Mouse (Mus musculus): ENCODE data around the gene Cd244a. TPM values are rescaled to one million over a fixed set of nuclear protein-coding genes. Genes with fewer than 3 reads are reported as not detected.

The Cd244a gene
- total RNA-seq, 1 experiment from 2014 or later = 239 TPM

DNA sequence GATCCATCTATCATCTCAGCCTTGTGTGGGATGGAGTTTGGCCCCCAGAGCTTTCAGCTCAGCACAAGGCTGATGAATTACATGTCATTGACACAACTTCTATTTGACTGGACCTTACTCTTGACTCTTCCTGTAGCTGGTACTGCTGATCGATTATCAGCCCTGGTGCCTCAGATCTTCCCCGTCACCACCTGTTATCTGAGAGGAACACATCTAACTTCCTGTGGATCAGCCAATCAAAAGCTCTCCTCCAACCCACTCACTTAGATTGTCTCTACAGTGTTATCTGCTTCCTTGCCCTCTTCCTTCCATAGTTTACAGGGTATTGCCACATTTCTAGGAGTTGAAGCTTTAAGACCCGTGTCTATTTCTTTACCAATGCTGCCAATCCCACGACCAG, 6.9 kb downstream of the Cd244a start:
- ATAC-seq (replicated peaks; ENCODE audit: insufficient number of reproducible peaks, low FRiP score, low TSS enrichment, poor library complexity, severe bottlenecking) = no peak

DNA sequence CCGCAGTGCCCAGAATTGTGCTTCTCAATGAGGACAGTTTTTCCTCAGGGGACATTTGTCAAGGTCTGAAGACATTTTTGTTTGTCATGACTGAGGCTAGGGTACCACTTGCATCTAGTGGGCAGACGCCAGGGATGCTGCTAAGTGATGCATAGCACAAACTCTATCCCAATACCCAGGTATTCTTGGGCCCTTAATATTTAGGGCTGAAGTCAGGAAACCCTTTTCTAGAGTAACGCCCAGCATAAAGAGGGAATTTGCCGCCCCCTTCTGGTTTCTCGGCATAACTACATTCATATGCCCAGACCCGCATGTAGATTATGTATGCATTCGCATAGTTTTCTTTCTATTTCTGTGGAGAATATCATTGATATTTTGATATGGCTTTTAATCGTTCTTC, 7.8 kb downstream of the Cd244a start:
- ATAC-seq (replicated peaks; ENCODE audit: insufficient number of reproducible peaks, low FRiP score, low TSS enrichment, poor library complexity, severe bottlenecking) = peak; percentile 37; the same call in 1 of the 2 replicates

DNA sequence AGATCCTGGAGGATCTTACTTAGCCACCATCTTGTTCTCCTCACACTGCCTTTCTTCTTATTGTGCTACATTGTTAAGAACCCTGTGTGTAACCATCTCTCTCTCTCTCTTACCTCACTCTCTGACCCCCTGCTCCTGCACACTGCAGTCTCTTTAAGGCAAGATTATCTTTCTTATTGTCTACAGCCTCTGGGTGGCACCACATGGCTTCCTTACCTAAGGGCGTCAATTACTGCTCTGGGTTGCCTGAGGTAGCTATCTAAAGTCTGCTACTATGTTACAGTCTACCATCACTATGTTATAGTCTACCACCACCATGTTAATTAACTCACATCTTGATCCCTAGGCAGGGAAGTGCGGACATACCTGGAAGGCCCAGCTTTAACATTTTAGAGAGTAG, 9.4 kb downstream of the Cd244a start:
- no peak for ATAC-seq (replicated peaks; ENCODE audit: insufficient number of reproducible peaks, low FRiP score, low TSS enrichment, poor library complexity, severe bottlenecking)

DNA sequence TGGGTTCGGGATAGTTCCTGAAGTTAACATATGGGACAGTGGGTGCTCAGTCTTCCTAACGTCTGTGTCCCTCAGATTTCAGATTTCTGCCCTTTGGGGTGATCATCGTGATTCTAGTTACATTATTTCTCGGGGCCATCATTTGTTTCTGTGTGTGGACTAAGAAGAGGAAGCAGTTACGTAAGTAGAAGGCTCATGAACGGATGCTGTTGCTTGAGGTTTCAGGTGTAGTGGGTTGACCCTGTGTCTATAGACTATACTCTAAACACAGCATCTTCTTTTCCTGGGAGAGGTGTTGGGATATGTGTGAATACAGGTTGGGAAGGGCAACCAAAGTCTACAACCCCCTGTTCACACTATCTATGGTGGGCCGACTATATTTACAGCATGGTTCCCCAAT, 18.2 kb downstream of the Cd244a start:
- no peak for ATAC-seq (replicated peaks; ENCODE audit: insufficient number of reproducible peaks, low FRiP score, low TSS enrichment, poor library complexity, severe bottlenecking)

DNA sequence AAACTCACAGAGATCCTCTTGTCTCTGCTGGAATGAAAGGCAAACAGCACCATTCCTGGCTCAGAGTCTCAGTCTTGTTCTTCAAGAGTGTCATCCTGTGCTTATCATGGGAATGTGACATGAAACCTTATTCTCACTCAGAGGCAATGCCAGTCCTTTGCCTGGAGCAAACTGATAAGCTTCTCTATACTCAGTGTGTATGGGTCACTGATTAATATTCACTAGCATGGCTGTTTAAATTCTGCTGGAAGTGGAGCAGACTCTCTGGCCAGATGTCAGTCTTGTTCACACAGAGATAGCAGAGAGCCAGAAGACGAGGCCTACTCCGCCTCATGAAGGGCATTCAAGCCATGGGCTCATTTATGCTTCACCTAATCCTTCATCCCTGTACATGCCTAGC, 25.6 kb downstream of the Cd244a start:
- ATAC-seq (replicated peaks; ENCODE audit: insufficient number of reproducible peaks, low FRiP score, low TSS enrichment, poor library complexity, severe bottlenecking) = no peak

DNA sequence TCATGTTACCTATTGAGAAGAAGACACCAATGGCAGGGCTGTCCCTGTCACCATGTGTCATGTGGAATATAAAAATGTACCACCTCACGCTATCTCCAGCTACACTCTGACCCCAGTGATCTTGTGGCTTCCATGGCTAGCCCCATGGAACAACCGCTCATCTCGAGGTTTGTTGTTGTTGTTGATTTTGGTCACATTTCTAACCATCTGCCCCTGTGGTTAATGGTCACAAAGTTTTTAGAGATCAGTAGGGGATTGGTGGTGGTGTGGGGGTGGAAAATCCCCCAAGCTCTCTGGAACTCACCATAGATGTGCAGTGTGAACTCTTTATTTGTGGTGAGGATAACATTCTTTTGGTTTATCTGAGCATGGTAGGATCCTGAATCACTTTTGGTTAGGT, 45.7 kb downstream of the Cd244a start:
- ATAC-seq (replicated peaks; ENCODE audit: insufficient number of reproducible peaks, low FRiP score, low TSS enrichment, poor library complexity, severe bottlenecking) = no peak

DNA sequence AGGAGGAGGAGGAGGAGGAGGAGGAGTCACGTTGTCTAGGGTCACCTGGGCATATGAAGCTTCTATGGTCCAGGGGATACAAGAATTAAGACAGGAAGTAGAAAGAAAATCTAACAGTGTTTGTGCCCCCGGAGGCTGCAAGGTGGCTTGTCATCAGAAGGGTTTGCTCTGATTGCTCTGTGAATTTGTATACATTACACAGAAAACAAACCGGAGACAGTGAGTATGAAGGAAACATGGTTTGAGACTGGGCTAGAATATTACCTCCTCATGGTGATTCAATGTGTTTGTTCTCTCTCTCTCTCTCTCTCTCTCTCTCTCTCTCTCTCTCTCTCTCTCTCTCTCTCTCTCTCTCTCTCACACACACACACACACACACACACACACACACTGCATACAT, 47.7 kb downstream of the Cd244a start:
- no peak for ATAC-seq (replicated peaks; ENCODE audit: insufficient number of reproducible peaks, low FRiP score, low TSS enrichment, poor library complexity, severe bottlenecking)

DNA sequence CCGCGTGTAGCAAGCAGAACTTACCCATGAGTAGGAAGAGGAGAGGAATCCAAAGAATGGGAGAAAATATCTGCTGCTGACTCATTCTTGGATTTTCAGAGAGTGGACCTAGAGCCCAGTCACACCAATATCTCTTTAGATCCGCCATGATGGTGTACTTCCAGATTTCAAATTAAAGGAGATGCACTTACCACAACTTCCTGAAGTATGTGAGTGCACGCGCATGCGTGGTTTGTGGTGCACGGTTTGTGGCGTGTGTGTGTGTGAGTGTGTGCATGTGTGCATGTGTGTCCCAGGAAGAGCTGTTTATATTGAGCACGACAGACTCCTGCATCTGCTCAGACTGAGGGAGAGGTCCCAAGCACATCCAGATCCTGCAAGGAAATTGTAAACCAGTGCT, 48.2 kb downstream of the Cd244a start, which contains the start of gene Ly9:
TSS of gene Ly9 (minus strand) at position 235 of the 400 bp plus-strand sequence.
- peak; percentile 72 for ATAC-seq (replicated peaks; ENCODE audit: insufficient number of reproducible peaks, low FRiP score, low TSS enrichment, poor library complexity, severe bottlenecking)

DNA sequence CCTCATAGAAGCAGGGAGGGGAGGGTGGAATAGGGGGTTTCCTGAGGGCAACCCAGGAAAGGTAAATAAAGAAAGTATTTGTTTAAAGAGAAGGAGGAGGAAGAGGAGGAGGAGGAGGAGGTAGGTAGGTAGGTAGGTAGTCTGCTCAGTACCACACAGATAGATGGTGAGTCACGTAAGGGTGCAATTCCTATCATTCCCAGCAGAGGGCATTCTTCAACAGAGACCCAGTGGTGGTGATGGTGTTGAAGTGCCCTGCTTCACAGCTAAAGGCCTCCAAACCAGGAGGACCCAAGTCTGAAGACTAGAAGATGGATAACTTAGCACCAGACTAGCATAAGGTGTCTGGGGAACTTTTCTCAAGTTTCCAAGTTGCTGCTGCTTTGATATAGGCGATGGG, 51.0 kb downstream of the Cd244a start:
- peak; percentile 60; the same call in 1 of the 2 replicates for ATAC-seq (replicated peaks; ENCODE audit: insufficient number of reproducible peaks, low FRiP score, low TSS enrichment, poor library complexity, severe bottlenecking)

DNA sequence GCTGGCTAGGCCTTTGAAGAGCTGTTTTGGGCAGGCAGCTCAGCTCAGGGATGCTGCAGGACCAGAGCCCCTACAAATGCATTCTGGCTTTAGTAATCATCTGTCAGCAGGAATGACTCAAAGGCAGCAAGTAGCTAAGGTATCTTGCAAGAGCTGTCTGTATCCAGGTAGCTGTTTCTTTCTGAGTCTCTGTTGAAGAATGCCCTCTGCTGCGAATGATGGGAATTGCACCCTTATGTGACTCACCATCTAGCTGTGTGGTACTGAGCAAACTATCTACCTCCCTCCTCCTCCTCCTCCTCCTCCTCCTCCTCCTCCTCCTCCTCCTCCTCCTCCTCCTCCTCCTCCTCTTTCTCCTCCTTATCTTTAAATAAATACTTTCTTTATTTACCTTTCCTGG, 51.8 kb downstream of the Cd244a start:
- no peak for ATAC-seq (replicated peaks; ENCODE audit: insufficient number of reproducible peaks, low FRiP score, low TSS enrichment, poor library complexity, severe bottlenecking)

DNA sequence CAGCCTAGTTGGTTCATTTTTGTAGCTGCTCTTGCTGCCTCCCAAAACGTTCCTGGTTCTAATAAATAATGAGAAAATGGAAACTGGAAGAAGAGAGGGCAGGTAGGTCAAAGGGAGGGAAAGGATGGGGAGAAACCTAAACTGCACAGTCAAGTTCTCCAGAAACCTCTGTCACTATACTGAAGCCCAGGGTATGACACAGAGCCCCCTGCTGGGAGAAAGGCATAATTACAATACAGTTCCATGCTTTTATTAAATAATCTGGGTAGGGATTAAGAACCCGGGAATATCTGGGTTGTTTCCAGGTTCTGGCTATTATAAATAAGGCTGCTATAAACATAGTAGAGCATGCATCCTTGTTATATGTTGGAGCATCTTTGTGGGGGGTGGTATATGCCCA, 55.0 kb downstream of the Cd244a start:
- no peak for ATAC-seq (replicated peaks; ENCODE audit: insufficient number of reproducible peaks, low FRiP score, low TSS enrichment, poor library complexity, severe bottlenecking)

DNA sequence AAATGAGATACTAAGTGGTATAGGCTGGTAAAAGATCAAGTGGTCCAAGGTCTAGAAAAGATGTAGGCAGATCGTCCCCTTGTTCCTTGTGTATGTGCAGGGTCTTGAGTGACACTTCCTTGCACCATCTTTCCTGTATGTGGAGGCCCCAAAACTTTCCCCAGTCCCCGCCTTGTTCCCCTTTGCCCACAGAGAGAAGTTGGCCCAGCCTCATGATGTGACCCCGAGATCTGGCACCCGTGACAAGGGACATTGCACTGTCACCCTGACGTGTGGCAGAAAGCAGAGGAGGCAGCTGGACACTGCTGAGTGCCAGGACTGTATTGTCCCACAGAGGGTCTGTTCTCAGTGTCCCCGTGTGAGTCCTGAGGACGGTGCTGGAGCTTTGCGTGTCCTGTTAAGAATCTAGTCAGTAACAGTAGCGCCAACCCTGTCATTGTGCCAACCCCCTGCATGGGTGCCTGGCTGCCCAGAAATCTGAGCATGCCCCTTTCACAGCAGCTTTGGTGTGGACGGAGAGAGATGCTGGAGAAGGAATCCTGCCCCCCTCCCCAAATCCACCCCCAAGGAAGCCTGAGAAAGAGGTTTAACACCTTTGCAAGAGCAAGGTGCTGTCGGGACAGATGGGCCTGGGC, 58.0 kb downstream of the Cd244a start:
- ATAC-seq (replicated peaks; ENCODE audit: insufficient number of reproducible peaks, low FRiP score, low TSS enrichment, poor library complexity, severe bottlenecking) = peak; percentile 78

DNA sequence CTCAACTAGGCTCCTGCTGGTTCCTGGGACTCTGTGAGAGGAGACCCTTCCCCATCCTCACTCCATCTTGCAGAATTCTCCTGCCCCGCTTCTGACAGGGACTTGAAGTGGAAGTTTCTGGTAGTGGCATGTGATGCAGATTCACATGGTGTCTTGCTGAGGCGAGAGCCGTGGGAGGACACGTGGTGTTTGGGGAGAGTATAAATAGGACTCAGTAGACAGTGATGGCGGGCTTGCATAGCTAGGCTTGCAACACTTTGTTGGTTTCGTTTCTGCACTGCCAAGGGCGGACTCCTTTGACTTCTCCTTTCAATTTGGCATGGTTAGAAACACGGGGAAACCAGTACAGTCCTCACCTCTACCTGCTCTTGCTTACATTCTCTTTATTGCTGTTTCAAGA, 60.0 kb downstream of the Cd244a start:
- ATAC-seq (replicated peaks; ENCODE audit: insufficient number of reproducible peaks, low FRiP score, low TSS enrichment, poor library complexity, severe bottlenecking) = peak; percentile 90

DNA sequence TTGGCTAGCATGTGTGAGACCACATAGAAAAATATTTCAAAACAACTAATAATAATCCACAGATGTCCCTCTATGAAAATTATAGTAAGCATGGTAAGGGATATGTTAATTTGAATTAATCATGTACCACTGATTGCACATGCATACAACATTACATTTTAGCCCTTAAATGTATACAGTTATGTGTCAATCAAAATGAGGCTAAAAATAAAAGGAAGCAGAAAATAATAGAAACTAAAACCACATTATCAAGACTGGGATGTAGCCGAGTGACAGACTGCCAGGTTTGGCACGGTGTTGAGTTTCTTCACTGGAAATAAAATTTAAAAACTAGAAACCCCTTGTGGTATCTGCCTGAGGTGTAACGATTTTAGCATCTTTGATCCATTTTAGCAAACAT, 60.7 kb downstream of the Cd244a start:
- no peak for ATAC-seq (replicated peaks; ENCODE audit: insufficient number of reproducible peaks, low FRiP score, low TSS enrichment, poor library complexity, severe bottlenecking)

DNA sequence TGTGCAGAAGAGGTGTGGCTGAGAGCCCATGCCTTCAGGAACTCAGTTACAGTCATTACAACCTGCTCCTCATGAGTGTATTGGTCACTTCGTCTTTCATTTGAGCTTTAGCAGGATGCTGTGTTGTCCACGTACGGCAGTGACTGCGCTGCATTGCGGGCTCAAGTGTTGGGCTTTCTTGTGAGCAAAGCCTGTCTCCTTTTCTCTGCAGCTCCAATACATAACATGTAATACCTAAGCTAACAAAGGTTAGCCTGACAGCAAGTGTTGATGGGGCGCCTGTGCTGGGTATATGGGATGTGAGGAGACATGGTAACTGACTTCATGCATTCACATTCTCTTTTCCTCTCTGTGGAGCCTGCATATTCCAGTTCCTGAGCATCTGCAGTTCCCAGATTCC, 61.1 kb downstream of the Cd244a start:
- no peak for ATAC-seq (replicated peaks; ENCODE audit: insufficient number of reproducible peaks, low FRiP score, low TSS enrichment, poor library complexity, severe bottlenecking)

DNA sequence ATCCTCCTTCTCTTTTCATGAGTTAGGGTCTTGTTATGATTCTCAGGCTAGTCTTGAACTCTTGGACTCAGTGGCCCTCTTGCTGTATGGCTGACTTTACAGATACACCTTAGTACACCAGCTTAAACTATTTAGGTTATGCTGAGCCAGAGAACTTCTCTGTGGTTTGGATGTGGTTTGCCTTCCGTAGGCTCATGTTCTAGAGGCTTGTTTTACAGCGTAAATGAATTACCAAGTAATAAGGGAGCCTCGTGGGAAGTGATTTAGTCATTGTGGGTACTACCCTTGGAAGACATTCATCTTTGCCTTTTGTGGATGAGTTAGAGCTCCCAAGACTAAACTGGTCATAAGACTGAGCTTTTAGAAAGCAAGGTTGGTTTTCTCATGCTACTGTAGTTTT, 68.8 kb downstream of the Cd244a start:
- no peak for ATAC-seq (replicated peaks; ENCODE audit: insufficient number of reproducible peaks, low FRiP score, low TSS enrichment, poor library complexity, severe bottlenecking)

DNA sequence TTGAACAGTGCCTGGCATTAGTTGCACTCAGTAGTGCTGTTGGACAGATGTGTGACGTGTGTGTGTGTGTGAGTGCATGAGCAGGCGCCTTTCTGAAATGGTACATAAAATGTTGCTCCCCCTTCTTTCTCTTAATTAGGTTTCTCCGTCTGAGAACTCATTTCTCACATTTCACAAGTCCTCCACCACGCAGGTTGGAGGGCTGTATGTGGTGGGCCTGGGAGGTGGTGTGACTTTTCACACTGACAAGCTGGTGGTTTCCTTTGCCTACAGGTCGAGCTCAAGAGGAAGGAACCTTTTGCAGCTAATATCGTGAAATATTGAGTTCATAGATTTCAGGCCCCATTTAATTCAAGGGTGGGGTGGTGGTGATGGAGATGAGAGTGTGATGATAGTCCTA, 70.2 kb downstream of the Cd244a start:
- ATAC-seq (replicated peaks; ENCODE audit: insufficient number of reproducible peaks, low FRiP score, low TSS enrichment, poor library complexity, severe bottlenecking) = peak; percentile 32; the same call in 1 of the 2 replicates

DNA sequence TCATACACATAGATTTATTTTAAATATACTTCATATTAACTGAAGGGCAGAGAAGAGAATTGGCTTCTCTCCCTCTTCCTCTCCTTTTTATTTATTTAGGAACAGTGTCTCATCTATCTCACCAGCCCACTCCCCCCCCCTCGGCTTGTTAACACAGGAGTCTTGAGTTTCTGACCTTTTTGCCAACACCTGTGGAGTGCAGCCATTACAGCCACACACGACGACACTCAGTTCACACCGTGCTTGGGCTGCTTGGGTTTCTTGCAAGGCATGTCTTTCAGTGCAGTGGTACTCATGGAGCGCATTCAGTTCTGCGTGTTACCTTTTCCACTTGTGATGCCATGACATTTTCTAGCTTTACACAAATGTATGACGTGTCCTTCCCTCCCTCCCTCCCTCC, 71.0 kb downstream of the Cd244a start:
- no peak for ATAC-seq (replicated peaks; ENCODE audit: insufficient number of reproducible peaks, low FRiP score, low TSS enrichment, poor library complexity, severe bottlenecking)

DNA sequence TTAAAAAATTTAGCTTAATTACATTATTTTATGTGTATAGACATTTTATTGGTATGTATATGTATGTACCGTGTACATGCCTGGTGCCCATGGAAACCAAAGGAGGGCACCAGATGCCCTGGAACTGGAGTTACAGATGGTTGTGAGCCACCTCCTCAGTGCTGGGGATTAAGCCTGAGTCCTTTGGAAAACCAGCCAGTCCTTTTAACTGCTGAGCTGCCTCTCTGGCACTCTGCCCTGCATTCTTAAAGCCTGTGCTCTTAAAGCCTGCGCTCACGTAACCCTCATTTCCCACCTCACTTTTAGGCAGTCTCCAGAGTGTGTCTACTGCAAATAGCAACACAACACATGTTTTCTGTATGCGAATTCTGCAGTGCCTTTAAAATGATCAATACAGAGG, 71.9 kb downstream of the Cd244a start:
- ATAC-seq (replicated peaks; ENCODE audit: insufficient number of reproducible peaks, low FRiP score, low TSS enrichment, poor library complexity, severe bottlenecking) = no peak

DNA sequence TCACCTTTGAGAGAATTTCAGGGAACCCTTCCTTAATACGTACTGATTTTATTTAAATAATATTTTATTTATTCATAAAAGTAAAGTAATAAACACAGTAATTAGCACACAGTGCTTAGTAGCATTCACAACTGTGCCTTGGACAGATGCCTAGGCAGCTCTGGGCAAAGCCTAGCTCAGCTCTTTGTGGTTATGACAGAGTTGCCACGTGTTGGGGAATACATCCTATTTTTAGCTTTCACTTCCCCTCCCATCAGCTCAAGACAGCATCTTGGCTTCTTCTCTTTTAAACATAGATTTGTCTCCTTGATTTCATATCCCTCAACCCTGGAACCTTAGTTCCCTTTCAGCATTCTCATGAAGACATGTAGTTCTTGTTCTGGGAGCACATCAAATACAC, 72.5 kb downstream of the Cd244a start:
- peak; percentile 89 for ATAC-seq (replicated peaks; ENCODE audit: insufficient number of reproducible peaks, low FRiP score, low TSS enrichment, poor library complexity, severe bottlenecking)

DNA sequence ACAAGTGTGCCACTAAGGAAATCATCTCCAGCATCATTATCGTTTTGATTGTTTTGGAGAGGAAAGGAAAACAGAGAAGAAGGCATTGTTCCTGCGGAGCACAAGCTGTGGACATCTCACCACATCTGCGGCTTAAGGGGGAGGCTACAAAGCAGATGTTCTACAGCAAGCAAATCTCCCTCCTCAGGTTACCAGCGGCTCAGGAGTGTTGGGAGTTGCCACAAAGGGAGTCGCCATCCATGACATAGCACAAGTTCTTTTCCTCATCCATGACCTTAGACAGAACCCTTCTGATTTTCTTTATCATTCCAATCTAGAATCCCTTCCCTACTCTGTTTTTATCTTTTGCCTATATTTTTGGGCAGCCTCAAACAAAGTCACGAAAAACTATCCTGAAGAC, 76.7 kb downstream of the Cd244a start:
- no peak for ATAC-seq (replicated peaks; ENCODE audit: insufficient number of reproducible peaks, low FRiP score, low TSS enrichment, poor library complexity, severe bottlenecking)
